Mouse (Mus musculus): Measurements from ENCODE around the gene Med23.

The Med23 gene

GRCm38 (mm10) chr10:24869760-24870290 is at the start of gene Med23:
Gene Med23 (plus strand): TSS chr10:24869986.
- peak; percentile 97 for DNase-seq (ENCODE audit: low read depth)

GRCm38 (mm10) chr10:24821990-24822676 is 47.7 kb upstream of the Med23 start:
- DNase-seq (ENCODE audit: low read depth) = no peak

DNA sequence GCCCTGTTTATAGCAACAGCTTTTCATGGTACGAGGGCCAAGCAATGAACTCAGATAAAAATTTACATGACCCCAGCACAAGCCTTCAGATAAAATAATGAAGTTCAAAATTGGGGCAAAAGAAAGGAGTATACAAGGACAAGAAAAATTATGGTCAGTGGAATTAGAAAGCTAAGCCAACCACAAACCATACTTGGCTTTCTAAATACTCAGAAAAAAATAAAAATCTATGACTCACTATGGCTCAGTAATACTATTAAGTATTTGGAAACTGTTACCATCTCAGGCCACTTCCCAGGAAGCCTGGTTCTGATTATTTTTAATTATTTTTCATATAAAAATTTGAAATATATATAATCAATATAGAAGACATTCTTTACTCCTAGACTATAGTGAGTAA is 46.9 kb upstream of the Med23 start:
- DNase-seq (ENCODE audit: low read depth) = no peak

DNA sequence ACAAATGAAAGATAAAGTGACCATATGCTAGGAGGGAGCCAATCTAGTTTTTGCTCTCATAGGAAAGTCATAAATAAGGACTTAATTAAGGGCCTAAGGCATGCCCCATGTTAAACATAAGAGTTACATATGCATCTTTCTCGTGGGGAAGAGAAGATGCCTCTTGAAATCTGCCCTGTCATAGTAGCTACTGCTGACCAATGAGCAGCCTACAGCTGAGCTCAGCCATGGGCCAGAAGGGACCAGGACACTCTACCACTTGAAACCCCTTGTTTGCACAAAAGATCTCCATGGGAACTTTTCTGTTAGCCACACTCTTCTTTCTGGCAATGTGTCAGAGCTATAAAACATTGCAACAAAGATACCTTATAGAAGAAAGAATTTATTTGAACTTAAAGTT is 46.5 kb upstream of the Med23 start:
- DNase-seq (ENCODE audit: low read depth) = no peak

DNA sequence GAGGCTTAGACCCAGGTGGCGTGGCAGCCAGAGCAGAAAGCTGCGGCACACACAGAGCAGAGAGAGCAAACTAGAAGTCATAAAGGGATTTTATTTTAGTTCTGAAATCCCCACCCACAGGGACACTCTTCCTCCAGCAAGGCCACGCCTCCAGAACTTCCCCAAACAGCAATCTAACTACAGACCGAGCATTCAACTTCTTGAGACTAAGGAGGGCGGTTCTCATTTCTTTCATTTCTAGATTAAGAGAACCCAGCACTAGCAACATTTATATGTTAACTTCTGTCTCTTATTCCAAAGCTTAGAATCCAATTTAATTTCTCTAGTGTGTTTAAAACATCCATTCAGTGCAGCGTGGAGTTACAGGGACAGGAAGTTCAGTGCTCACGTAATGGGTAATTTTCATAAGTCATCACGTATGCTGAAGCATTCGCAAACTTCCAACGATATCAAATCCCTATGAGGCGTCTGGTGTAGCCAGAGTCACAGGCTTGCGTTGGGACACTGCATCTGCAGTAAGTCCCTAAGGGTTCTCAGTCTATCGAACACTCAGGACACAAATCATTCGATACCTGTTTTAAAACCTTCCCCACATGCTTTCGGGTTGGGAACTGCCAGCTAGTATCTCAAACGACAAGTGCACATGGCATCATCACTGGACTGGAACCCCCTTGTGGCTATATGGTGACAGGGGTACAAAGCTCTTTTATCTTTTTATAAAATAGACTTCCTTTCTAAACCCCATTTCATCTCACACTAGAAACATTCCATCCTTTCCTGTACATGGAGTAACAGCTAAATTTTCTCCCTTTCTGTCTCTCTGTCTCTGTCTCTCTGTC is 45.9 kb upstream of the Med23 start:
- no peak for DNase-seq (ENCODE audit: low read depth)

DNA sequence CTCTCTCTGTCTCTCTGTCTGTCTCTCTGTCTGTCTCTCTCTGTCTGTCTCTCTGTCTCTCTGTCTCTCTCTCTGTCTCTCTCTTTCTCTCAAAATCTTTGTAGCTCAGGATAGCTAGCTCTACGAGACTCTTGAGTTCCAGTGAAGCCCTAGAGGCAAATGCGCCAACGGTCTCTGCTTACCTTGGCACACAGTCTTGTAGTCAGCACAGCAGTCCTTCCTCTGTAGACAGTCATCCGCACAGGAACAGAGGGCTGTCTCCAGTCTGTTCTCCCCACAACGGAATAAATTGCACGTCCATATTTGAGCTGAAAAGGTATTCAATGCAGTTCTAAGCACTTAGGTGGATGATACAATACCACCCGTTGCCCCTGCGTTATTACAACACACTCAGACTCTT is 45.2 kb upstream of the Med23 start:
- no peak for DNase-seq (ENCODE audit: low read depth)

DNA sequence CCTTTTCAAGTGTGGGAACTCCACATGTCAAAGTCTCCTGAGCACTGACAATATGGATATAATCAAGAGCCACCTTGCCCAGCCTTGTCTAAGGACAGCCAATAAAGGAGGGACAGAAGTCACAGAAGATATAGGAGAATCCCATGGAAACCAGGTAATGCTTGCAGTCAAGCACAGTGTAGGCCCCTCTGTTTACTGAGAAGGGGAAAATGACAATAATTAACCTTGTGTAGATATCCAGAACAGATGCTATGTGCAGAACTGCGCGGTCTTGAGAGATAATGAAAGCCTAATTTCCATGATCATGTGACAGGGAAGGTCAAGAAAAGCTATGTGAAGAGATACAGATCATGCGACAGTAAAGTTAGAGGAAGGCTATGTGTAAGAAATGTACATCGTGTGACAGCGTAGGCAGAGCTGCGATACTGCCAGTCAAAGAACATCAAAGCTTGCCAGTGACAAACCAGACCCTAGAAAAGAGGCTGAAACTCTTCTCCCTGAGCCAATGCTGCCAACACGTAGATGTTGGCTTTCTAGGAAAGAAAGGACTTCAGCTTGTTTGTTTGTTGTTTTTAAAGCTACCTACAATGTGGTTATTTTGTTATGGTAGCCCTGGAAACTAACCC is 44.2 kb upstream of the Med23 start:
- no peak for DNase-seq (ENCODE audit: low read depth)

DNA sequence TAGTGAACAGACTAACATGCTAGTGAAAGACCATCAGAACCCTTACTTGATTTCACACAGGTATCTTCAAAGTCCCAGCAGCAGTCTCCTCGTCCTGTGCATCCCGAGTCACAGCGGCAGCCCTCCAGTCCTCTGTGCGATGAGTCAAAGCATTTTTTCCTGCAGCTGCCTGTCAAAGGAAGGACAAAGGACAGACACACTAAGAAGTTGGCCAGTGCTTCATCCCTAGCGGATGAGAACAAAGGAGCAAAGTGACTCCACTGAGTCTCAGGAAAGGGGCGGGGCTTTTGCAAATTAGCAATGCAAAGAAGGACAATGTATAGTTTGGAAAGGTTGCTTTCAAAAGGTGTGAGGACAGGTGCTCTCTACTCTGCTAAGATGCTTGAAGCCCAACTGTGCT is 43.7 kb upstream of the Med23 start:
- no peak for DNase-seq (ENCODE audit: low read depth)

DNA sequence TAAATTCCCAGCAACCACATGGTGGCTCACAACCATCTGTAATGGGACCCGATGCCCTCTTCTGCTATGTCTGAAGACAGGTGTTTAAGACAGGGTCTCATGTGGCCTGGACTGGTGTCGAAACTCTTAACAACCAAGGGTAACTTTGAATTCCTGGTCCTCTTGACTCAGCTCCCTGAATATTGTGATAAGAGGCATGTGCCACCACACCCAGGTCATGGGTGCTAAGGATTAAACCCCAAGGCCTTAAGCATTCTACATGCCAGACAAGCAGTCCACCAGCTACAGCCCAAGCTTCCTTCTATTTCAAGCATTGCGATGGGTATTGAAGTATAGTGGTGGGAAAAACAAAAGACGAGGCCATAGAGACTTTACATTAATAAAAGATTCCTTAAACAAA is 41.6 kb upstream of the Med23 start:
- no peak for DNase-seq (ENCODE audit: low read depth)

DNA sequence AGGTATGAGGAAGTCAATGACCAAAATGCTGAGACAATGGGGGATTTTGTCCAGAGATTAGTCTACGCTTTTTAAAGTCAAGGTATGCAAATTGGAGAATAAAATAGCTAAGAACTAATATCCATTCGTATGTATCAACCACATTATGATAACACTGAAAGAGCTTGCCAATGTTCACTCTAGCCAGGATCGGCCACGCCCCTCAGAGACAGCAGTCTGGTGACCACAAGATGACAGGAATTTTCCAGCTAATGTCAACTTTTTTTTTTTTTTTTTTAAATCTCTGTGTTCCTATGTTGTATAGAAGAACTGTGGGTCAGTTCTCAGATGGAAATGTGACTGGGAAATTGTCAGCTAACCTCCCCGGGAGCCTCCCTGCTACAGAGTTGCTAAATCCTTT is 39.3 kb upstream of the Med23 start:
- no peak for DNase-seq (ENCODE audit: low read depth)

DNA sequence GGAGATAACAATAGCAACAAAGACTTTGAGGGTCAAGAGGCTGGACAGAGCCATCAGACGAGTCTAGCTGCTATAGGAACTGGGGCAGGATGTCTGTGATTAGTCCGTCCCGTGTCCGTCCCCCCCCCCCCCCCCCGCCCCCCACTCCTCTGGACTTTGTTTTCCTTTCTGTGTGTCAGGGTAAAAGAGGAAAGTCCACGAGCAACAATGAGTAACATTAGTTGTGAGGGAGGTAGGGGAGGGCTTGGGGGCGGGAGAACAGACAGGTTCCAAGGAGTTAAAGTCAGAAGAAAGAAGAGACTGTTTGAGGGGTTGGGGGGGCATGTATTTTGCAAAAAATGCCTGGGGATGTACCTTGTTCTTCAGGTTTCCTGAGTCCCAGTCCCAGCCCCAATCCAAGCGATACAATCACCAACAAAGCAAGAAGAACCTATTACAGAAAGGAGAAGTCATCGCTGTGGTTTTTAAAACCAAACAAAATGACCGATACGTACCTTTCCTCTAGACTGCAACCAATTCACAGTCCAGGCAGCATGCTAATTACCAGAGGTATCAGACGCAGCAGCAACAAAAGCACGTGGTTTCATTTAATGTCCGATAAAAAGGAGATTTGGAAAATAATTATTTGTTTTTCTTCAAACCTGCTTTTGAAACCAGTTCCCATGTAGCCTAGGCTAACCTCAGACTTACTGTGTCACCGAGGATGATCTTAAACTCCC is 38.2 kb upstream of the Med23 start:
- no peak for DNase-seq (ENCODE audit: low read depth)

- no peak for DNase-seq (ENCODE audit: low read depth)
These were observed 37.5 kb upstream of the Med23 start for GRCm38 (mm10) chr10:24832306-24832705.

DNA sequence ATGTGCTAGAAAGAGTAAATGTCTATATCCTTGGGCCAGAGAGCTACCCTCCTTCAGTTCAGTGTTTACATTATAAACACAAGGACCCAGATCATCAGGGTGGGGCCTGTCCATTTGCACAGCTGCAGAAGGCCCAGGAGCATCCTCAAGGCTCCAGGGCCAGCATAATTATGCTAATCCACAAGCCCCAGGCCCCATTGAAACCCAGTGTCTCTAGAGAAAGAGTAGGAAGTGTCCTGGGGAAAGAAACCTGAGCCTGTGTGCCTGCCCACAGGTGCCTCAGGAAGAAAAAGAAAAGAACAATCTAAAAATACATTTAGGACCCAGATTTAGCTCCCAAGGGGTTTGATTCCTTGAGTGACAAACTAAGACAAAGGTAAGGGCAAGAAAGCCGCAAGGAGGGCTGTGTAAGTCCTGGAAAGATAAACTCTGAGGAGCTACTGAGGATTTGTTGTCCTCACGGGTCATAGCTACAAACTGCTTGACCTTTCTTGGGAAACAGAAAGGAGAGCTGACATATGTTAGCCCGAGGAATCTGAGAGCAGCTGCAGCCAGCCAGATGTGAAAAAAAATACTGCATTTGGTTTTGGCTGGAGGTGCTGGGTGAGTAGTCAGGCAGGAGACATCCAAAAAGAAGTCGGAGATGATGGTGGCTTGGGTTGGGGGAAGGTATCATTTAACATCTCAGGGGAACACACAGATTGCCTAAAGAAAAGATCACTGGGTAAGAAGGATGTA is 35.0 kb upstream of the Med23 start:
- DNase-seq (ENCODE audit: low read depth) = no peak

DNA sequence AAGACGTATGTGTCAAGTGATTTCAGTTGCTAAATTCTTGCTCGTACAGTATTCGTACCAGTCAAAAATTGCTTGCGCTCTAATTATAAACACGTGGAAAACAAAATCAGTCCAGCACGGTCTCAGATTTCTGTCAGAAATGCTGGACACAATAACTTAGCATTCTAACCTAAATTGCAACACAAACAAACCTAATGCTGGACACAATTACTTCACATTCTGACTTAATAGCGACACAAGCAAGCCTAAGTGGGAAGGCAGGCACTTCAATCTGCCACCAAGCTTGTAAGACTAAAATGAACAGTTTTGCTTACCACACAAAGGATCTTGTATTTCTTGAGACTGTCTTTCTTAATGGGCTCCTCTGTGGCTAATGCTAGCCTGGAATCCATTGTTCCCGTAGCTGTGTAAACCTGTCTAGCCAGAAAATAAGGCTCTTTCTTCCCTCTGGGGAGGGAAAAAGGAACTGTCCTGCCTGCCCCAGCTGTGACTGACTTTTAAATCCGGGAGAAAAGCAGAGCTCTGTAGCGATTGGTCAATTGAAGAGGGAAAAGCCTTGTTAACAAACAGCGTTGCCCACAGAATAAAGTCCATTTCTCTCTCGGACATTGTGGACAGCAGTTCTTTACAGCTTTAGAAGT is 34.0 kb upstream of the Med23 start:
- DNase-seq (ENCODE audit: low read depth) = no peak

DNA sequence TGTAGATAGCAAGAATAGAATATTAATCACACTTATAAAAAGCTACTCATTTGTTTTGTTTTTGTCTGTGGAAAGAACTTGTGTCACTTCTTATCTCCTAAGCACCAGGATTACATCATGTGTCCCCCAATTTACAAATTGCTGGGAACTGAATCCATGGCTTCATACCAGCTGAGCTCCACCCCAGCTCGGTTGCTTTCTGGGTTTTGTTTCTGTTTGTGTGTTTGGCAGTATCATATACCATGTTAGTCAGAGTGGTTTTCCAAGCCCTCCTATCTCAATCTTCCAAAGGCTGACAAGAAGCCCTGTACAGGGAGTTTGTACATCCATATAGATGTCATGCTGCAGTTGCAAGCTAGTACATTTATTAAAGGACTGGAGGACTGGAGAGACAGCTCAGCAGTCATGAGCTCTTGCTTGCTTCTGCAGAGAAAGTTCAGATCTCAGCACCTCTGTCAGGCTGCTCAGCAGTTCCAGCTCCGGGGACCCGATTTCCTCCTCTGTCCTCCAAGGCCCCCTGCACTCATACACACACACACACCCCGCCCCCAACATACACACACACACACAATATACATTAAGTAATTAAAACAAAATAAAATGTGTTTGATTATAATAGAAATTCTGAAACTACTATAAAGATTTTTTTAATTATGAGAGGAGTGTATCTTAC is 33.3 kb upstream of the Med23 start:
- DNase-seq (ENCODE audit: low read depth) = no peak

- DNase-seq (ENCODE audit: low read depth) = no peak
These were observed 29.0 kb upstream of the Med23 start for GRCm38 (mm10) chr10:24840795-24841194.

- DNase-seq (ENCODE audit: low read depth) = no peak
These were observed 27.8 kb upstream of the Med23 start for GRCm38 (mm10) chr10:24841998-24842397.

GRCm38 (mm10) chr10:24842676-24843075 is 27.1 kb upstream of the Med23 start, which contains the start of gene Enpp3:
Gene Enpp3 (minus strand): TSS chr10:24842823.
- DNase-seq (ENCODE audit: low read depth) = no peak

DNA sequence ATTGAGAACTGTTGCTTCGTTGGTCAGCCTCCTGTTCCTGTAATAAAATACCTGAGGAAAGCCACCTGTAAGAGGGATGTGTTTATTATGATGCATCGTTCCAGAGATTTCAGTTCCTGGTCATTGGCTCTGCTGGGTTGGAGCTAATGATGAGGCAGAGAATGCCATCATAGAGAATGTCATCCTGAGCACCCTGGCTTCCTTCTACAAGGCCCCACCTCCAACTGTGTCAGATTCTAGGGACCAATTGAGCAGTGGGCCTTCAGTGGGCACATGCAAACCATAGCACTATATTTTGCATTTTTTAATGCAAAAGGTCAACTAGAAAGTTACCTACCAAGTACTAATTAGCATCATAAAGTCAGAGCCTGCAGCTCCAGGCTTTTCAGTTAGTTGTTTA is 6.6 kb upstream of the Med23 start:
- DNase-seq (ENCODE audit: low read depth) = no peak

DNA sequence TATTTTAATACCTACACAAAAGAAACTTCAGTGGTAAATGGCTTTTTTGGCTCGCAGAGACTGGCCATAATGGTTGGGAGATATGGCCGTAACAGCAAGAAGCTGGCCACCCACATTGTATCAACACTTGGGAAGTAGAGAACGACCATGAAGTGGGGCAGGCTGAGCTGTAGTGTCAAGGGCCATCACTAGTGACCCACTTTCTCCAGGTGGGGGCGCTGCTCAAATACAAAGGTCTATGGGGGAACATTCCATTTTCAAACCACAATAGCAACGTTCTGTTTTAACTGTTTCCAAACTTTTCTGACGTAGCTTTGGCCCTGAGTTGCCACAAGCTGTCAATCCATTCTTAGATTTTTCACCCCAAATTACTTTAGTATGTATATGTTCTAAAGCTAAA is 5.4 kb upstream of the Med23 start:
- DNase-seq (ENCODE audit: low read depth) = no peak
